Mouse (Mus musculus) limb, embryonic 14.5 days (tissue): ENCODE results near the gene Bpifb9a. TPM values are rescaled to one million over a fixed set of nuclear protein-coding genes. Genes with fewer than 3 reads are reported as not detected.
"Not testable (repeated sequence)": the region's sequence is repeated elsewhere in the genome, so short reads cannot be mapped to it uniquely, and the experiment has no call there.

Source experiments
- ATAC-seq: fragments of 200-750 bp; cut with Nextera tagmentation; 2 replicates; pipeline ENCODE4 v1.8.0; 2017; ENCODE audit warnings: low read depth, moderate number of reproducible peaks, moderate TSS enrichment; ENCODE audit not compliant: low FRiP score
- DNase-seq: peaks from one replicate; pipeline ENCODE4 v3.0.0-alpha.2; 2015; ENCODE audit warnings: low spot score
- H3K27ac ChIP-seq: fragments of 300-500 bp; sonication (generic); replicated peaks from 2 replicates; pipeline ENCODE4 v1.5.1; 2014; ENCODE audit warnings: low read depth, mild to moderate bottlenecking, low read length, moderate library complexity, mixed read lengths
- H3K27me3 ChIP-seq: fragments of 300-500 bp; sonication (generic); 2 replicates; pipeline ENCODE4 v1.6.1; 2014; ENCODE audit warnings: low read length, mixed read lengths; ENCODE audit not compliant: control insufficient read depth, insufficient read depth
- H3K36me3 ChIP-seq: fragments of 300-500 bp; sonication (generic); 2 replicates; pipeline ENCODE4 v1.6.1; 2014; ENCODE audit warnings: mild to moderate bottlenecking, low read length, moderate library complexity, mixed read lengths; ENCODE audit not compliant: control insufficient read depth, insufficient read depth
- H3K4me1 ChIP-seq: fragments of 300-500 bp; sonication (generic); 2 replicates; pipeline ENCODE4 v1.6.1; 2014; ENCODE audit warnings: antibody characterized with exemption, low read length, mixed read lengths; ENCODE audit not compliant: control insufficient read depth, insufficient read depth
- H3K4me2 ChIP-seq: fragments of 300-500 bp; sonication (generic); replicated peaks from 2 replicates; pipeline ENCODE4 v1.6.1; 2014; ENCODE audit warnings: low read depth, mild to moderate bottlenecking, low read length, moderate library complexity; ENCODE audit not compliant: severe bottlenecking
- H3K4me3 ChIP-seq: fragments of 300-500 bp; sonication (generic); replicated peaks from 2 replicates; pipeline ENCODE4 v1.5.1; 2014; ENCODE audit warnings: low read length
- H3K9ac ChIP-seq: fragments of 300-500 bp; sonication (generic); 2 replicates; pipeline ENCODE4 v1.6.1; 2014; ENCODE audit warnings: mild to moderate bottlenecking, low read depth, low read length, moderate library complexity; ENCODE audit not compliant: severe bottlenecking
- H3K9me3 ChIP-seq: fragments of 300-500 bp; sonication (generic); 2 replicates; pipeline ENCODE4 v1.6.1; 2016; ENCODE audit warnings: low read length; ENCODE audit not compliant: control insufficient read depth
- POLR2A ChIP-seq: fragments of 200-500 bp; IDR thresholded peaks from 2 replicates; pipeline ENCODE4 v1.8.0; 2012; ENCODE audit warnings: inconsistent platforms, mild to moderate bottlenecking, moderate library complexity, borderline replicate concordance; ENCODE audit not compliant: insufficient read depth, insufficient read length; ENCODE audit errors: extremely low read depth
- WGBS: fragments of 180-500 bp; shearing (Covaris S2); extraction: QIAGEN DNeasy Blood & Tissue Kit; methylation state at CpG from one replicate; pipeline ENCODE4 v1.1.7; 2014; 5-methylcytosine and 5-hydroxymethylcytosine counted together
- polyA plus RNA-seq, 2 experiments: library from polyadenylated mRNA; depleted of rRNA in 1 of 2; stranded (reverse) in 1 of 2; unstranded in 1 of 2; fragments of >200 nt; fragmentation: Nextera tagmentation in 1 of 2; extraction: Ambion mirVana in 1 of 2; gene quantifications; 2 replicates each; pipeline versions ENCODE4 v1.2.1 to v1.2.3; 2012 to 2014

Bpifb9a gene
- polyA plus RNA-seq, 2 experiments = not detected

DNA sequence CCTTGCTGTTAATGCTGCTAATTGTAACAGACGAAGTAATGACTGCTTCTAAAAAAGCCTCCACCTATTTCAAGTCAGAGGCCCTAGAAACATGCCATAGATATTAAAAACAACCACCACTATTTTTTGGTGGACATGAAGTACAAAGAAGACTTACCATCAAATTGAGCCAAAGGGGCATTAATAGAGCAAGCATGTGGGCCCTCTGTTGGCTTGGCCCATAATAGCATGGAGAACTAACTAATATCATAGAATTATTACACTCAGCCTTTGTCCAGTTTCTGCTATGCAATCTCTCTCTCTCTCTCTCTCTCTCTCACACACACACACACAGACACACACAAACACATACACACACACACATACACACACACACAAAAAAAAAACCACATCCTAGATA lies 35.2 kb downstream of the Bpifb9a start:
- Histone ChIP-seq H3K9ac (no peak overlapping the region), H3K9me3 (no peaks in the 10 kb centered on the region), H3K4me1 (no peaks in the 10 kb centered on the region), H3K27ac (no peak overlapping the region), H3K4me3 (no peak overlapping the region), H3K36me3 (no peaks in the 10 kb centered on the region), H3K27me3 (no peaks in the 10 kb centered on the region), H3K4me2 (no peak overlapping the region)
- ATAC-seq = no peak
- WGBS = 78% methylated on average over 1 of the region's 1 CpGs
- no peak for TF ChIP-seq POLR2A
- no peak for DNase-seq

DNA sequence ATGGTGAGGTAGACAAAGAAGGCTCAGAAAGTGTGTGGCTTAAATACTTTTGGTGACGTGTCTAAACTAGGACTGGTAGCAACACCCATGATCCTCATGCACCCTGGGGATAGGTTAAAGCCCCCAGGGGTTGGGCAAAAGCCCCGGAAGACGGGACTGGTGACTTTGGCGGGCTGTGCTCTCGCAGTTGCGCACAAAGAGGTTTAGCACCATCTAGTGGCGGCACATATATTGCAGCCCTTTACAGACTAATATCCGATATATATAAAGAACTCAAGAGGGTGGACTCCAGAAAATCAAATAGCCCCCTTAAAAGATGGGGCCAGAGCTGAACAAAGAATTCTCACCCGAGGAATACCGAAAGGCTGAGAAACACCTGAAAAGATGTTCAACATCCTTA lies 37.1 kb downstream of the Bpifb9a start:
- H3K4me2 ChIP-seq = 0 out of 2 replicates have a peak overlapping the region, but pooled peaks have one; percentile 18
- not testable (repeated sequence) for ATAC-seq, H3K9me3 ChIP-seq, H3K36me3 ChIP-seq, H3K4me1 ChIP-seq, H3K9ac ChIP-seq, H3K4me3 ChIP-seq, H3K27me3 ChIP-seq, H3K27ac ChIP-seq
- DNase-seq = peak; percentile 65
- WGBS = 3% methylated on average over 9 of the region's 10 CpGs

DNA sequence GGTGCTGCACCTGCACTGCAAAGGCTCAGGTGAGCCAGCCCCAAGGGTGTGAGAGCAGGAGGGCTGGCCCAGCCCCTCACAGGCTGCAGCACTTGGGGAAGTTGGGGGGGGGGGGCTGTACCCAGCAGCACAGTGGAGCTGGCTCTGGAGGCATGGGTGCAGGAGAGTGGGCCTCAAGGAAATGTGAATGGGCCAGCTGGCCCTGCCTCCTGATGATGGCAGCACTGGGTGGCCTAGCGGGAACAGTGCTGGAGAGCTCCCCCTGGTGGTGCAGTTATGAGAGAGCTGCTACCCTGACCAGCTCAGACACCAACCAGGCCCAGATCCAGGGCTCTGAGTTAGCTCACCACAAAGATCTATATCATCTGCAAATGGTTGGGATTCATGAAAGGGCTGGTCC lies 42.8 kb downstream of the Bpifb9a start:
- 14% methylated on average over 1 of the region's 1 CpGs for WGBS
- no peak overlapping the region for H3K4me3 ChIP-seq
- H3K4me2 ChIP-seq = no peak overlapping the region
- H3K27me3 ChIP-seq = no peaks in the 10 kb centered on the region
- ATAC-seq (no peak), DNase-seq (peak; percentile 66)
- no peaks in the 10 kb centered on the region for H3K36me3 ChIP-seq
- no peaks in the 10 kb centered on the region for H3K4me1 ChIP-seq
- H3K9me3 ChIP-seq = no peaks in the 10 kb centered on the region
- TF ChIP-seq POLR2A = no peak
- H3K9ac ChIP-seq = no peak overlapping the region
- H3K27ac ChIP-seq = no peak overlapping the region

DNA sequence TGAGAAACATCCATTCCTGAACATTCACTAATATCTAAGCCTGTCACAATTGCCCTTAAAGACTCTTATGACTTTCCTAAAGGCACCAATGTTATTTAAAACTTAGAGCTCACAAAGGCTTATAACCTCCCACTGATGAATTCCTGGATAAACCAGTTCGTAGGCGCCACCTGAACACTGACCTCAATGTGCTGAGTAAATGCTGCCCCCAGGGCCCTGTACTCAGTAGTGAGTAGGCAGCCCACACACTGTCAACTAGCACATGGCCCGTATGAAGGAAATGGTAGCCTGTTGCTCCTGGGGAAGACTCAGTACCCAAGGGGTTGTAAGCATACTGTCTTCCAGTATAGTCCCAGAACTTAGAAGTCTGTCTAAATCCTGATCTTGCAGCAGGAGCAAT lies 44.1 kb downstream of the Bpifb9a start:
- no peak overlapping the region for H3K4me3 ChIP-seq
- no peak overlapping the region for H3K27ac ChIP-seq
- no peak overlapping the region for H3K9ac ChIP-seq
- H3K4me1 ChIP-seq = no peaks in the 10 kb centered on the region
- 66% methylated on average over 3 of the region's 3 CpGs for WGBS
- no peak for DNase-seq
- H3K9me3 ChIP-seq = no peaks in the 10 kb centered on the region
- H3K27me3 ChIP-seq = no peaks in the 10 kb centered on the region
- H3K36me3 ChIP-seq = no peaks in the 10 kb centered on the region
- ATAC-seq = no peak
- H3K4me2 ChIP-seq = no peak overlapping the region
- no peak for TF ChIP-seq POLR2A

DNA sequence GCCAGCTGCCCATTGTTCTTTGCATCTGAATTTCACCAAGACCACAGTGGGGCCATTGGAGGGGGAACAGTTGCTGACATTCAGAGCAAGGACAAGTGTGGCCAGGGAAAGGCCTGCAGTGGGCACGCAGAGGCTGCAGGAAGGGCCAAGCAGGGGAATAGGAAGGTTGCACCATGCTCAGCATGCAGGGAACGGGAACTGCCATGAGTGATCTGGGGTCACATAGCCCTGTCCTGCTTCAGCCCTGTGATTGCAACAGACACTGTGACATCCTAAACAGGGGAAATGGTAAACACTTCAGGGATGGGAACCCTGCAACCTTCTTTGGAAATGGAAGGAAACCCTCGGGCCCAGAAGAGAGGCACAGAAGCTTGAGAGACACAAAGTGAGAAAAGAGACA lies 47.0 kb downstream of the Bpifb9a start:
- ATAC-seq, H3K9me3 ChIP-seq, H3K4me2 ChIP-seq, H3K36me3 ChIP-seq, H3K27ac ChIP-seq, H3K27me3 ChIP-seq, H3K4me3 ChIP-seq, H3K9ac ChIP-seq, H3K4me1 ChIP-seq, DNase-seq: not testable (repeated sequence)
- 94% methylated on average over 1 of the region's 3 CpGs for WGBS

DNA sequence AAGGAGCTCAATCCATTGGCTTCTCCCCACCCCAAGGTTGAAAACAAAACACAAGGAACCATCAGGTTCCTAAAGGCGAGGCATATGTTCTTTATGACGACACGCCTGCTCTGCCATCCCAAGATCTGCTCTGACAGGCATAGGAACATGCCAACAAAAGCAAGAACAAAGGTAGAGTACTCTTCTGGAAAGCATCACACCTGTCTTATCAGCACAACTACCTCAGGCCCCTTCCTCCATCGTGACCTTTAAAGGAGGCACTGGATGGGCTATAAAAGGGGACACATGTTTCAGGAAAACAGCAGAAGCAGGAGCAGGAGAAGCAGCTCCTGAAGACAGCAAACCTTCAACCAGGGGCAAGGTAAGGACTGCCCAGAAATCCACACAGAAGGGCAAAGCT lies 49.3 kb downstream of the Bpifb9a start, which contains the start of gene Bpifb9b:
Gene Bpifb9b (plus strand): TSS at position 301 of the 400 bp plus-strand sequence.
- H3K27ac ChIP-seq, H3K27me3 ChIP-seq, ATAC-seq, H3K4me2 ChIP-seq, H3K36me3 ChIP-seq, H3K9me3 ChIP-seq, DNase-seq, H3K4me1 ChIP-seq, H3K4me3 ChIP-seq, H3K9ac ChIP-seq: not testable (repeated sequence)
- 77% methylated on average over 4 of the region's 4 CpGs for WGBS

GRCm38 (mm10) chr2:154313771-154314170 lies 56.1 kb downstream of the Bpifb9a start:
- ATAC-seq, H3K4me3 ChIP-seq: not testable (repeated sequence)
- 82% methylated on average over 4 of the region's 5 CpGs for WGBS

More at GRCm38 (mm10) chr2:154313771-154314170, 56.1 kb downstream of the Bpifb9a start:
- not testable (repeated sequence) for H3K27ac ChIP-seq, H3K9ac ChIP-seq, H3K4me2 ChIP-seq, H3K4me1 ChIP-seq, H3K9me3 ChIP-seq, H3K27me3 ChIP-seq, DNase-seq, H3K36me3 ChIP-seq
